Comparison of ENCODE assay signal across 7 mouse cellular contexts in the genomic region with DNA sequence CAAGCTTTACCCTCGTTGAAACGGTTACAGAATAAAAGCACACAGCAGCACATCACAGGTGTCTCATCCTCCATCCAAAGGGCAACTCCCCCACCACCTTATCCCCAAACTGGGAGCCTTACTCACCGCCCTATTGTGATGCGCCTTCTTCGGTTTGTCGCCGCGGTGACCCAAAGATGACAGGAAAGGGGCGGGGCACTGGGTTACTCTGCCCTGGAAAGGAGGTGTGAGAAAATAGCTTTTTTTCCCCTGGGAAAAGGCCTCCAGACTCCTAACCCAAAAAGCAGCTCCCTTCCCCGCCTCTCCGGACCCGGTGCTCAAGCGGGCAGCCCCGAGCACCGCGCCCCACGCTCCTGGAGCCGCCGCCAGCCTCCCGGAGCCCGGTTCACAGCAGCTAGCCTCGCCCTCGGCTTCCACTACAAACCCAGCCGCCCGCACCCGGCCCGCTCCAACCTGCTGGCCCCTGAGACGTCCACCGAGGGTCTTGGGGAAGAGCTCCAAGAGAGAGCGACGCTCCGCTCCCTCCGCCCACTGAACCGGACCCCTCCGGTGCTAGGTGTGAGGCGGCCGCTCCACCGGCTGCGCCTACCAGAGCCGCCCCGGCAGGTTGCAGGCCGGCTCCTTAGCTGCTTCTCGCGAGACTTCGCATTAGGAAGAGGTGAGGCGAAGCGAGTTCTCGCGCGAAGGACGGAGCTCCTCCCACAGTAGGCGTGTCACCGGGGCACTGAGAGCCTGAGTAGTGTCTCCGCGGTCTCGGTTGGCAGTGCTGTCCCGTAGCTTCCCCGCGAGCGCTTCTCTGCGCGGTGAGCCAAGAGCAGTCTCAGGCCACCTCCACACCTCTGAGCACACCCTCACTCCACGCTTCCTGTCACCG. TPM values are rescaled to one million over a fixed set of nuclear protein-coding genes. Genes with fewer than 3 reads are reported as not detected.
DNase-seq lines count a peak whose midpoint lies in the region; ATAC-seq lines count a peak whose summit lies in the region.

Btbd10 (minus strand) TSS at position 647 of the 874 bp plus-strand sequence.

- peak within 1 kb of the TSS; percentile 88 for H3K4me2 ChIP-seq in embryonic facial prominence, embryonic 12.5 days (replicated peaks)
- peak within 1 kb of the TSS; percentile 85 for H3K4me2 ChIP-seq in limb, embryonic 11.5 days (ENCODE audit: low read depth, severe bottlenecking)
- H3K4me2 ChIP-seq in midbrain, embryonic 14.5 days (ENCODE audit: low read length), result peak within 1 kb of the TSS; percentile 81

- under 1% methylated on average over 64 of the region's 64 CpGs for WGBS in embryonic facial prominence, embryonic 12.5 days
- under 1% methylated on average over 64 of the region's 64 CpGs for WGBS in limb, embryonic 11.5 days
- under 1% methylated on average over 64 of the region's 64 CpGs for WGBS in midbrain, embryonic 14.5 days

- H3K4me3 ChIP-seq in embryonic facial prominence, embryonic 12.5 days, result peak within 1 kb of the TSS; percentile 88
- H3K4me3 ChIP-seq in limb, embryonic 11.5 days (ENCODE audit: low read depth, low read length), result peak within 1 kb of the TSS; percentile 63
- peak within 1 kb of the TSS; percentile 94 for H3K4me3 ChIP-seq in midbrain, embryonic 14.5 days (replicated peaks; ENCODE audit: low read depth, low read length)

- H3K36me3 ChIP-seq in embryonic facial prominence, embryonic 12.5 days, result no peaks in the 10 kb centered on the region
- H3K36me3 ChIP-seq in limb, embryonic 11.5 days (ENCODE audit: control insufficient read depth, insufficient read depth, low read length), result no peaks in the 10 kb centered on the region
- no peaks in the 10 kb centered on the region for H3K36me3 ChIP-seq in midbrain, embryonic 14.5 days (ENCODE audit: control insufficient read depth, insufficient read depth, low read length)

- peak; percentile 98 for ATAC-seq in embryonic facial prominence, embryonic 12.5 days (ENCODE audit: insufficient number of reproducible peaks, insufficient read depth, low FRiP score, low TSS enrichment)
- peak; percentile 97 for ATAC-seq in limb, embryonic 11.5 days (ENCODE audit: insufficient number of reproducible peaks, low FRiP score, low TSS enrichment, low read depth)
- peak; percentile 98 for ATAC-seq in midbrain, embryonic 14.5 days (ENCODE audit: low FRiP score, low TSS enrichment)

- DNase-seq in adrenal gland, postnatal 25 days, result peak; percentile 97
- DNase-seq in heart, adult 11 months, result peak; percentile 99
- peak; percentile 99 for DNase-seq in kidney, adult 18-20 months
- peak; percentile 97 for DNase-seq in limb, embryonic 11.5 days (ENCODE audit: low spot score)
- peak; percentile 100 for DNase-seq in midbrain, embryonic 14.5 days
- DNase-seq in spleen, adult 18-20 months, result peak; percentile 96 to 99

- H3K4me1 ChIP-seq in embryonic facial prominence, embryonic 12.5 days, result no peaks in the 10 kb centered on the region; the same call in 1 of the 2 replicates
- H3K4me1 ChIP-seq in limb, embryonic 11.5 days (ENCODE audit: control insufficient read depth, insufficient read depth, low read length), result no peaks in the 10 kb centered on the region
- H3K4me1 ChIP-seq in midbrain, embryonic 14.5 days (ENCODE audit: control insufficient read depth, insufficient read depth, low read length), result peaks cover 19% of the 10 kb centered on the region

- H3K9me3 ChIP-seq in embryonic facial prominence, embryonic 12.5 days, result no peaks in the 10 kb centered on the region
- H3K9me3 ChIP-seq in limb, embryonic 11.5 days (ENCODE audit: control insufficient read depth, low read length), result no peaks in the 10 kb centered on the region
- no peaks in the 10 kb centered on the region for H3K9me3 ChIP-seq in midbrain, embryonic 14.5 days (ENCODE audit: control insufficient read depth, low read length)

- no peaks in the 10 kb centered on the region for H3K27me3 ChIP-seq in embryonic facial prominence, embryonic 12.5 days
- no peaks in the 10 kb centered on the region for H3K27me3 ChIP-seq in limb, embryonic 11.5 days (ENCODE audit: control insufficient read depth, insufficient read depth, low read length)
- H3K27me3 ChIP-seq in midbrain, embryonic 14.5 days (ENCODE audit: control insufficient read depth, insufficient read depth, low read length), result no peaks in the 10 kb centered on the region

- peak within 1 kb of the TSS; percentile 89 for H3K9ac ChIP-seq in embryonic facial prominence, embryonic 12.5 days
- peak within 1 kb of the TSS; percentile 52 for H3K9ac ChIP-seq in limb, embryonic 11.5 days (ENCODE audit: low read length)
- H3K9ac ChIP-seq in midbrain, embryonic 14.5 days (replicated peaks; ENCODE audit: low read length), result peak within 1 kb of the TSS; percentile 98

- H3K27ac ChIP-seq in embryonic facial prominence, embryonic 12.5 days, result peak within 1 kb of the TSS; percentile 88
- 0 out of 2 replicates have a peak within 1 kb of the TSS, but pooled peaks have one; percentile 22 for H3K27ac ChIP-seq in limb, embryonic 11.5 days (replicated peaks; ENCODE audit: low read depth, low read length)
- peak within 1 kb of the TSS; percentile 93 for H3K27ac ChIP-seq in midbrain, embryonic 14.5 days (replicated peaks; ENCODE audit: low read depth, low read length)

RNA-seq across cellular contexts. Expression of gene Btbd10, which starts in this region (rescaled TPM):
- total RNA-seq in adrenal gland, postnatal 25 days (2021), result 15.3 and 16.1 TPM in 2 replicates
- polyA plus RNA-seq in embryonic facial prominence, embryonic 12.5 days (2016; fragmentation: Nextera tagmentation; extraction: Ambion mirVana), result 28.5 and 30.7 TPM in 2 replicates
- polyA plus RNA-seq in limb, embryonic 11.5 days (2014; fragmentation: Nextera tagmentation; extraction: Ambion mirVana), result 24.6 and 25.6 TPM in 2 replicates
- 72.3 and 77.8 TPM in 2 replicates for polyA plus RNA-seq in midbrain, embryonic 14.5 days (2014; fragmentation: Nextera tagmentation; extraction: Ambion mirVana)

Comparison
In these comparisons a context has a peak if more than half of its experiments do, and no peak if none do; other contexts are left out.
1. Peak in every context shown above with its lines: DNase-seq, ATAC-seq, H3K4me3 ChIP-seq and H3K27ac ChIP-seq.
2. H3K27ac ChIP-seq: peak in every context shown above with its lines; median percentile 93 in midbrain, embryonic 14.5 days; 88 in embryonic facial prominence, embryonic 12.5 days; 22 in limb, embryonic 11.5 days.